Mouse (Mus musculus) adrenal gland, adult (tissue): ENCODE results near the gene Hlcs.
A peak's percentile ranks its signal among the peaks of the same experiment; 100 is the strongest.

Source experiments
- DNase-seq, 2 experiments: peaks; one replicate each; pipeline ENCODE4 v3.0.0; 2022 to 2023; ENCODE audit warnings: low spot score in 1 of 2; ENCODE audit not compliant: inconsistent age in 2 of 2

The Hlcs gene

DNA sequence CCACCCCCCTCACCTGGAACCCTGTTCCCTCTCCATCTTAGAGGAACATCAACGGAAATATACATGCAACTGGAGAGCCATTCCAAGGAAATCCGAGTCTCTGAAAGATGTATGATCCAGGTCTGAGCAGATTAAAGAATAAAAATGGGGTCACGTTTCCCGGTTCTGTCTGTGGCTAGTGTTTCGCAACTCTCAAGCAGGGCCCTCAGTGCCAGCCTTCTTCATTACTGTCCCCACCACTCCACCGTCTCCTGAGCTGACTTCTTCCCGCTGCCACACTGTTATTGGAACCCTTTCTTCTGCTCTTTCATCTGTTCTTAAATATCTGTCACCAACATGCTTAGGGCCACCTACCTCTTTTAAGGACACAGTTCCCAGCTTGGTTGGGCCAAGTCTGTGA is 200.2 kb downstream of the Hlcs start:
- no peak for DNase-seq

GRCm38 (mm10) chr16:94097724-94098455 is 215.5 kb downstream of the Hlcs start:
- no peak for DNase-seq

GRCm38 (mm10) chr16:94096479-94096878 is 216.9 kb downstream of the Hlcs start:
- DNase-seq = no peak

GRCm38 (mm10) chr16:94095109-94095822 is 218.1 kb downstream of the Hlcs start:
- DNase-seq = peak in 1 of 2 experiments; percentile 39

DNA sequence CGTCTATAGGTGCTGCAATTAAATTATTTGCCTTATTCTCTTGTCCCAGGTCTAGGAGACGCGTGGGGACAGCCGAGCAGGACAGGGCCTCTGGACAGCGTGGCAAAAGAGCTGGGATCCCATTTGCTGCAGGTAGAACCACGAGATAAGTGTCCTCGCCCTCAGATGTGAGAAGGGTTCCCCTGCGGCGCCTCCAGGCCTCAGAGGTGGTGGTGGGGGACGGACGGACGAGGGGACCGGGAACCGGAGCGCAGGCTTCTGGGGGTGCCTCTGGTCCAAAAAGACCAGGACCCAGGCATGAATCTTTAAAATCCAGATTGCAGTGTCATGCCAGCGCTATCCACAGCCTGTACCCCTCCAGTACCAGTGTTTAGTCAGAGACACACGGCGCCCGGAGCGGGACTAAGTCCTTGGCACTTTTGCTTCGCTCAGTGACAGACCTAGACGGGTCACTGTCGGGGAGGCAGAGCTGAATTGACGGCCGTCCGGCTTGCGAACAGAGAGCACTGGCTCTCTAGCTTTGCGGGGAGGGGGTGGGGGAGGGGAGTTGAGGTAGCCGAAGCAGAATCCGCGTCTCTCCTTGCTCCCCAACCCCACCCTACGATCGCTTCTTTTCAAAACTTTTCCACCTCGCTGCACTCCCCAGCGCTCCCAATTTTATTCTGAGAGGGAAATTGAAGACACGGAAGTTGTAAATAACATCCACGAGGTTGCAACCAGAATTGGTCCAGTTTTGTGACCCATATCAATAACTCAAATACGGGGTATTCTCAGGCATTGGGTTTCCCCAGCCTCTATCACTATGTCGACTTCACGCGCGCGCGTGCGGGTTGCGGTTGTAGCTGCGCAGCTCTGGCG is 218.9 kb downstream of the Hlcs start:
- DNase-seq = peak in 1 of 2 experiments; percentile 27

DNA sequence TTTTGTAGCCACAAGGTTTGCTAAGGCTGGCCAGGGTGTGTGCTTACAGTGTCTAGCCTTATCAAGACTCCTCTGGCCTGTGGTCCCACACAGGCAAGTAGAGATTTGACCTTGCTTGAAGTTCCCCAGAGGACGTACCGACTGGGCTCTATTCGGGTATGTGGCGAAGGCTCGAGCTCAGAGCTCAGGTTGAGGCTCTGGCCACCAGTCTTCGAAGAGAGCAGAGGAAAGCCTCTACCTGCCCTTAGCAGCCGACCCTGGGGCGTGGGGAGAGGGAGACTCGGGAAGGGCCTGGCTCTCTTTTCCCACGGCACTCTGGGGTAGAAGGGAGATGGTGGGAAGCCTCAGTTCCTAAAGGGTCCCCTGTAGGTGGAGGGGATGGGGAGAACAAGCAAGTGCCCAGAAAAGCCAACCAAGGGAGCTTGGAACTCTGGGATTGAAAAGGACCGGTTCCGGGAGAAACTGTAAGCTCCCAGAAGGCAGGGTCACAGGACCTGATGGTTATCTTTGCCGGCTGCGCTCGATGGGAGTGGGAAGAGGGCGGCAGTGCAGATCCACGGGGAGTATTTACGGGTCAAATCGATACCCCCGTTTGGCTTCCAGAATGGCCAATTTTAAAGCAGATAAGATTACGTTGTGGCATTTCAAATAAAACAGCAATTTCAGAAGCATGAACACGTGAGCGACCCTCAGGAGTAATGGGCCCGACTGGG is 220.1 kb downstream of the Hlcs start:
- no peak for DNase-seq

GRCm38 (mm10) chr16:94092511-94093150 is 220.7 kb downstream of the Hlcs start:
- no peak for DNase-seq

- DNase-seq = no peak
Observed at GRCm38 (mm10) chr16:94088819-94089692, 224.3 kb downstream of the Hlcs start.

GRCm38 (mm10) chr16:94088226-94088748 is 225.1 kb downstream of the Hlcs start:
- no peak for DNase-seq

DNA sequence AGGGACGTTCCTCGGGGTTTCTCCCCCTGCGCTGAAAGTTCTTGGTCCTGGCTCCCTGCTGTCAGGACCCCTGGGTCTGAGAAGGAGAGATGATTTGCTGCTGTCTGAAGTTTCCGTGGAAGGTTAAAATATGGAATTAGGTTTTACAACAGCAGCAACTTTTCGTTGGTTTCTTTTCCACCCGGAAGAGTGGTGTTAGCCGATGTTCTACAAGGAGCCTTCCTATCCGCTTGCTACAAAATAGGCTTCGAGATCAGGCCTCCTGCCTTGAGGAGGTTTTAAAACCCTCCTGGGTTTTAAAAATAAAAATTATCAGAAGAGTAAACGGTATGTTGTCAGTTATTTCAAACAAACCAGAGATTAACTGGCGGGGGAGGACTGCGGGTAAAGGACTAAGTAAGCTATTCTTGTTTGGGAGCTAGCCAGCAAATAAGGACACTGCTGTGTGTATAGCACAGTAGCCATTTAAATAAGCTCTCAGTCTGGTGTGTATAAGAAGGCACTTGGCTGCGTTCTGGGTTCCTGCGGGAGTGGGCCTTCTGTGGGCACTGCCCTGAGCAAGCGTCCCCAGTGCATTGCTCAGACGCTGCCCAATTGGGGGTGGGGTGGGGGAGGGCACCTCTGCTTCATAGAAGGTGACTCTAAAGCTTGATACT is 225.7 kb downstream of the Hlcs start:
- no peak for DNase-seq

DNA sequence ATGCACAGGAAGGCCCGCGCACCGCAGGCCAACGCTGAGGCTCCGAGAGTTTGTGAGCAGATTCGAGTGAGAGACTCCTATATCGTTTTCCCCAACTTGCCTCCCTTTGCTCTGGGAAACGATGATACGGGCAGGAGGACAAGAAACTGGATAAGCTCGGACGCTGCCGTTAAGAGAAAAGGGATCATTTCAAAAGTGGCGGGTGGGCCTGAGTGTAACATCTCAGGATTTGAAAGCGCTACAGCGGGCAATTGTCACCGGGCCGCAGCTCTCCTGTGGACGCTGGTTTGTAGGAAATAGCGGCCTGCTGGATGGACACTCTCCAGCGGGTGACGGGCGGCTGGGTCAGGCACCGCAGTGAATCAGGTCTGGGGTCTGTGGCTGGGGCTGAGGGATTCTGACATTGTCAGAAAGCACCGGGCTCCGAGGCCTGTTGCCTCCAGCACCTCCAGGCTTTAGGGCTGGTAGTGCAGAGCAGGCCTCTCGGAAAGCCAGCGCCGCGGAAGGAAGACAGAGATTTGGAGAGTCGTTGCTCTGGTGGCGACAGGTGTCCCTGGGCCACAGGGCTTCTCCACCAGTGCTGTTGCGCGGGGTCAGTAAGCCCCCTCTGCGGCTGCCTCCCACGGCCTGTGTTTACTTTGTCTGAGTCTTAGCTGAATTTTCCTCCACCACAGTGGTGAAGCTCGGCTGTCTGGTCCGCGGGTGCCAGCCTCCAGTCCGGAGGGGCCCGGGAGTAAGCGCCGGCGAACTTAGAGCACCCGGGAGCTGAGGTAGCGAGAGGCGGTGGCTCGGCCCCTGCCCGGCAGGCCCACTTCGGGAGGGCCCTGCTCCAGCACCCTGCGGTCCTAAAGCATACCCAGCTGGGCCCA is 226.4 kb downstream of the Hlcs start:
- DNase-seq = peak in 1 of 2 experiments; percentile 55

- peak in 1 of 2 experiments; percentile 29 for DNase-seq
Observed at GRCm38 (mm10) chr16:94085603-94086285, 227.6 kb downstream of the Hlcs start.

- DNase-seq = peak; percentile 22 to 73
Observed at GRCm38 (mm10) chr16:94084711-94085602, 228.4 kb downstream of the Hlcs start, which contains the start of gene Sim2. TSS of gene Sim2 (plus strand) at chr16:94084931.

GRCm38 (mm10) chr16:94083848-94084525 is 229.4 kb downstream of the Hlcs start:
- peak in 1 of 2 experiments; percentile 46 for DNase-seq
